Mouse (Mus musculus): ENCODE results near the gene Sema4d. TPM values are rescaled to one million over a fixed set of nuclear protein-coding genes. Genes with fewer than 3 reads are reported as not detected.

Sema4d gene
- polyA plus RNA-seq, 1 experiment = 0.56 TPM

DNA sequence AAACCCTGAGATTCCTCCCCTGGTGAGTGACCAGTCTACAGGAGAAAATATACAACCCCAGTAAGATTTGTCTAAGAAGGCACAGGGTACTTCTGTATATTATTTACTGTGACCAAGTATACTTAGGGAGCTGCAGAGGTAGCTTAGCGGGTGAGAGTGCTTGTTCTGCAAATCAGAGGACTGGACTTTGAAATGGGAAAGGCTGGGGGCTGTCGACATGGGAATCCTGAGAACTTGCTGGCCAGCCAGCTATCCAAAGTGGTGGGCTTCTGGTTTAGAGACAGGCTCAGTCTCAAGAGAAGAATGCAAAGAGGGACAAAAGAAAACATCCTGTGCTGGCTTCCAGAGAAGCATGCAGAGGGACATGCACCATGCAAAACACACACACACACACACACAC lies 5.7 kb downstream of the Sema4d start:
- Histone ChIP-seq H3K4me3 (replicated peaks) (no peak overlapping the region), H3K36me3 (ENCODE audit: control insufficient read depth) (no peaks in the 10 kb centered on the region), H3K9me3 (ENCODE audit: control insufficient read depth, low read length) (no peaks in the 10 kb centered on the region), H3K27me3 (ENCODE audit: control insufficient read depth) (peaks cover 4% of the 10 kb centered on the region; the same call in 1 of the 2 replicates), H3K4me1 (ENCODE audit: control insufficient read depth) (peaks cover 23% of the 10 kb centered on the region)
- TF ChIP-seq TAL1 (IDR thresholded peaks at IDR 0.05; ENCODE audit: low read length) (no peak), GATA1 (IDR thresholded peaks at IDR 0.05; ENCODE audit: low read length) (no peak)

GRCm38 (mm10) chr13:51786616-51787015 lies 6.9 kb downstream of the Sema4d start:
- H3K4me3 ChIP-seq (replicated peaks) = no peak overlapping the region
- H3K27me3 ChIP-seq (ENCODE audit: control insufficient read depth) = no peaks in the 10 kb centered on the region; the same call in 1 of the 2 replicates
- no peaks in the 10 kb centered on the region for H3K9me3 ChIP-seq (ENCODE audit: control insufficient read depth, low read length)
- TF ChIP-seq GATA1 (IDR thresholded peaks at IDR 0.05; ENCODE audit: low read length) (no peak), TAL1 (IDR thresholded peaks at IDR 0.05; ENCODE audit: low read length) (no peak)
- peaks cover 17% of the 10 kb centered on the region for H3K4me1 ChIP-seq (ENCODE audit: control insufficient read depth)
- no peaks in the 10 kb centered on the region for H3K36me3 ChIP-seq (ENCODE audit: control insufficient read depth)

GRCm38 (mm10) chr13:51784476-51784875 lies 9.1 kb downstream of the Sema4d start:
- Histone ChIP-seq H3K27me3 (ENCODE audit: control insufficient read depth) (no peaks in the 10 kb centered on the region), H3K9me3 (ENCODE audit: control insufficient read depth, low read length) (no peaks in the 10 kb centered on the region), H3K4me1 (ENCODE audit: control insufficient read depth) (peaks cover 13% of the 10 kb centered on the region), H3K36me3 (ENCODE audit: control insufficient read depth) (no peaks in the 10 kb centered on the region), H3K4me3 (replicated peaks) (no peak overlapping the region)
- TF ChIP-seq TAL1 (IDR thresholded peaks at IDR 0.05; ENCODE audit: low read length) (no peak), GATA1 (IDR thresholded peaks at IDR 0.05; ENCODE audit: low read length) (no peak)

GRCm38 (mm10) chr13:51783857-51784256 lies 9.7 kb downstream of the Sema4d start:
- Histone ChIP-seq H3K9me3 (ENCODE audit: control insufficient read depth, low read length) (no peaks in the 10 kb centered on the region), H3K4me3 (replicated peaks) (no peak overlapping the region), H3K36me3 (ENCODE audit: control insufficient read depth) (0 out of 2 replicates have a peak, but pooled peaks cover 2% of the 10 kb centered on the region), H3K27me3 (ENCODE audit: control insufficient read depth) (no peaks in the 10 kb centered on the region), H3K4me1 (ENCODE audit: control insufficient read depth) (peaks cover 16% of the 10 kb centered on the region)
- TF ChIP-seq GATA1 (IDR thresholded peaks at IDR 0.05; ENCODE audit: low read length) = no peak
- no peak for TF ChIP-seq TAL1 (IDR thresholded peaks at IDR 0.05; ENCODE audit: low read length)

DNA sequence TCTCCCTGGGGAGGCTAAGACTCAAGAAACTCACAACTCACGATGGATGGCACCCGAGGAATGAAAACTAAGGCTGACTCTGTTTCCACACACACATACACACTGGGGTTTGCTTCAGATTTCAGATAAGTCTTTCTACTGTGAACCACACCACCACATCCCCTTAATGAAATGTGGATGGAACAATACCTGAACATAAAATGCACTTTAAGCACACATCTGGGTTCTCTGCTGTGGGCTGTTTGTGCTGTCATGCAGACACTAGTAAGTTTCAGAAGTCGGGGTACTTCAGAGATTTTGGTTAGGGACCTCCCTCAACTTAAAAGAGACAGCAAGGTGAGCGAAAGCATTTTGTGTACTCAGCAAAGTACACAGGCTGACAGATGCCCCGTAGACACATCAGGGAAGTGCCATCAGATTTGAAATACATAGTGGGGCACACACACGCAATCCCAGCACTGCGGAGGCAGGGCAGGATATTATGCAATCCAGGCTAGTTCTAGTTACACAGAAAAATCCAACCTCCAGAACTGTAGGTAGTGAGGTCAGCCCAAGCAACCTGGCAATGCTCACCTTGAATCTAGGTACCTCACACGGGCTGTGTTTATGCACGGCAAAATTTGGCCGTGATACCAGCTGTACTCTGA lies 12.9 kb downstream of the Sema4d start:
- H3K4me3 ChIP-seq (replicated peaks) = no peak overlapping the region
- H3K27me3 ChIP-seq (ENCODE audit: control insufficient read depth) = no peaks in the 10 kb centered on the region
- no peaks in the 10 kb centered on the region for H3K9me3 ChIP-seq (ENCODE audit: control insufficient read depth, low read length)
- no peak for TF ChIP-seq TAL1 (IDR thresholded peaks at IDR 0.05; ENCODE audit: low read length)
- TF ChIP-seq GATA1 (IDR thresholded peaks at IDR 0.05; ENCODE audit: low read length) = no peak
- 0 out of 2 replicates have a peak, but pooled peaks cover 4% of the 10 kb centered on the region for H3K36me3 ChIP-seq (ENCODE audit: control insufficient read depth)
- peaks cover 45% of the 10 kb centered on the region for H3K4me1 ChIP-seq (ENCODE audit: control insufficient read depth)

- Histone ChIP-seq H3K36me3 (ENCODE audit: control insufficient read depth) (peaks cover 6% of the 10 kb centered on the region; the same call in 1 of the 2 replicates), H3K9me3 (ENCODE audit: control insufficient read depth, low read length) (no peaks in the 10 kb centered on the region), H3K4me1 (ENCODE audit: control insufficient read depth) (peaks cover 46% of the 10 kb centered on the region), H3K27me3 (ENCODE audit: control insufficient read depth) (no peaks in the 10 kb centered on the region), H3K4me3 (replicated peaks) (no peak overlapping the region)
- TF ChIP-seq TAL1 (IDR thresholded peaks at IDR 0.05; ENCODE audit: low read length) (no peak), GATA1 (IDR thresholded peaks at IDR 0.05; ENCODE audit: low read length) (no peak)
Measured at GRCm38 (mm10) chr13:51778983-51779962, 14.3 kb downstream of the Sema4d start.

DNA sequence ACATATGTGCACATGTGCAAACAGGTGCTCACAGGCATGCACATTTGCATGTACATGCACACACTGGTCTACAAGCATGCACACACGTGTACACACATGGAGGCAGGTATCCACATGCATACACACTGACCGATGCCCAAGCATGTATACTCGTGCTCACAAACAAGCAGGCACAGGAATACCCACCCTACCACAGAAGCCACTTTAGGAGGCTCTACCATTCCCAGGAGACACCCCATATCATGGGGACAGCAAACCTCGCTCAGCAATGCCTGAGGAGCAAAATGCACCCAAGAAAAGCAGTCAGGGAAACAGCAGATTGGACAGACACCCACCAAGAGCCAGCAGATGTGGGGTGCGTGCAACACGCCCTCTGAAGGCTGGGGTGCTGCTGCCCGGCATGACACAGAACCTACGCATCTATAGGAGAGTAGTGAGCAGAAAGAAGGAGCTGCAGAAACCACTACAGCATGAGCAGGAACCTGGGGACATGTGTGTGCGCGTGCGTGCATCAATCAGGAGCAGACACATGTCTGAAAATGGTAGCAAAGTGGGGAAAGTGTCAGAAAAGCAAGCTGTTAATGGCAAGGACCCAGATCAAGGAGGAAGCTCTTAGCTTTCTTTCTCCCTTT lies 15.1 kb downstream of the Sema4d start:
- Histone ChIP-seq H3K9me3 (ENCODE audit: control insufficient read depth, low read length) (no peaks in the 10 kb centered on the region), H3K27me3 (ENCODE audit: control insufficient read depth) (no peaks in the 10 kb centered on the region), H3K4me3 (replicated peaks) (no peak overlapping the region), H3K4me1 (ENCODE audit: control insufficient read depth) (peaks cover 46% of the 10 kb centered on the region), H3K36me3 (ENCODE audit: control insufficient read depth) (peaks cover 6% of the 10 kb centered on the region; the same call in 1 of the 2 replicates)
- no peak for TF ChIP-seq GATA1 (IDR thresholded peaks at IDR 0.05; ENCODE audit: low read length)
- TF ChIP-seq TAL1 (IDR thresholded peaks at IDR 0.05; ENCODE audit: low read length) = no peak

GRCm38 (mm10) chr13:51777738-51778274 lies 15.7 kb downstream of the Sema4d start:
- H3K4me1 ChIP-seq (ENCODE audit: control insufficient read depth) = peaks cover 46% of the 10 kb centered on the region
- H3K27me3 ChIP-seq (ENCODE audit: control insufficient read depth) = no peaks in the 10 kb centered on the region
- TF ChIP-seq GATA1 (IDR thresholded peaks at IDR 0.05; ENCODE audit: low read length) = no peak
- TF ChIP-seq TAL1 (IDR thresholded peaks at IDR 0.05; ENCODE audit: low read length) = no peak
- no peaks in the 10 kb centered on the region for H3K9me3 ChIP-seq (ENCODE audit: control insufficient read depth, low read length)
- no peak overlapping the region for H3K4me3 ChIP-seq (replicated peaks)
- H3K36me3 ChIP-seq (ENCODE audit: control insufficient read depth) = peaks cover 6% of the 10 kb centered on the region; the same call in 1 of the 2 replicates
